Mouse (Mus musculus) ES-Bruce4 (cell line): Measurements from ENCODE around the gene Fkbp5.

Experiments
- CTCF ChIP-seq: IDR thresholded peaks from one replicate; pipeline ENCODE4 v1.8.1; 2011; ENCODE audit warnings: low read depth, low read length
- EP300 ChIP-seq: IDR thresholded peaks from 2 replicates; pipeline ENCODE4 v1.6.1; 2011; ENCODE audit warnings: low read depth, low read length; ENCODE audit not compliant: insufficient read depth
- POLR2A ChIP-seq: IDR thresholded peaks from one replicate; pipeline ENCODE4 v1.8.1; 2011; ENCODE audit warnings: low read length; ENCODE audit not compliant: insufficient read depth

- TF ChIP-seq CTCF (no peak), POLR2A (no peak), EP300 (no peak)
Measured at GRCm38 (mm10) chr17:28415271-28415670, 102.1 kb downstream of the Fkbp5 start.
